Mouse (Mus musculus): ENCODE data around the gene Espn.

DNA sequence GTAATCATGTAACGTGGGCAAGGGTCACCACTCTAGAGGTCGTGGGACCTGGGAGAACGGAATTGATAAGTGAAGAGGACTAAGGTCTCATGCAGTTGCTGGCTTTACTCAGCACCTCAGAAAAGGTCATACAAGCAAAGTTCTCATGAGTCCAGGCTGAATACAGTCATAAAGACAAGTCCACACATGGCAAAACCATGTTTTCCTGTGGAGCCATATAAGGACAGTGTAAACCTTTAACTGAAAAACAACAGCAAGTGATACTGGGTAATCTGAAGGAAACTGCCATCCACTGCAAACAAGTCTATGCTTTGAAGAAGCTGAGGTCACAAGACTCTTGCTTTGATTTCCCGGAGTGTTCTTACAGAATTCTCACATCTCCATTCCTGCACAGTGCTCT is 37.5 kb upstream of the Espn start:
- TF ChIP-seq CTCF (IDR thresholded peaks at IDR 0.05; ENCODE audit: borderline replicate concordance, insufficient read depth, low read length): no peak
- no peak for TF ChIP-seq POLR2A (IDR thresholded peaks at IDR 0.05; ENCODE audit: low read depth, low read length)

Measured in embryonic fibroblast, embryonic 13.5 days (primary cell).